Mouse (Mus musculus): Measurements from ENCODE around the gene Fhit. TPM values are rescaled to one million over a fixed set of nuclear protein-coding genes. Genes with fewer than 3 reads are reported as not detected.

Fhit gene
- polyA plus RNA-seq, 1 experiment: 0.25 TPM

DNA sequence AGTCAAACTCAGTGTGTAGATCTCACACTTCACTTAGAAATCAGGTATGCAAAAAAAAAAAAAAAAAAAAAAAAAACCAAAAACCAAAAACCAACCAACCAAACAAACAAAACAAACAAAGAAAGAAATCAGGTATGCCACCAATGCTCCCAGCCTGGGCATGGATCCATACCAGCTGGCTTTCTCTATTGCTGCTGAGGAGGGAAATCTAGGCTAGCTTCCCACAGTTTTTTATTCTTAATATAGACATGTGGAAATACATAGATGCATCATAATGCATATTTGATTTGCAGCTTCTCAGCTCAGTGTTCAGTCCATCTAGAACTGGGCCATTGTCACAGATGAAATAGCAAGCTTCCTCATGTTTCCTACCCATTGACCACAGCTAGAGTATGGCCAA lies 439.3 kb downstream of the Fhit start:
- no peaks in the 10 kb centered on the region for H3K27me3 ChIP-seq (replicated peaks)

DNA sequence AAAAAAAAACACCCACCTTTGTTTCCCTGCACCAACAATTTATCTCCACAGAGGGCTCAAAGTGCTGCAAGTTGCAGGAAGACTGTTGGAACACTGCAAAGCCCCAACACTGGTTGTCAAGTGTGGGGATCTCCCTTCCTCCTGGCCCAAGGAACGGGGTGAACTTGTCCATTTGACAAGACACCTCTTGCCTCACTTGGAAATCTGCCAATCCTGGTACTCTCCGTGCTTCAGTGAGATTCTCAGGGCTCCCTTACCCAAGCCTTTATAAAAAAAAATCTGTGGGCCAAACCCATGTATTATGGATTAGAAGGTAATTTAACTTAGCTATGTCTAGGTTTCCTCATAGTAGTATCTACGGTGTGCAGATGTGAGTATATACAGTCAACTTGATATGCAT lies 448.9 kb downstream of the Fhit start:
- H3K4me3 ChIP-seq (replicated peaks): no peak overlapping the region
- no peak for TF ChIP-seq FLI1 (IDR thresholded peaks at IDR 0.05; ENCODE audit: low read length)
- no peak for TF ChIP-seq GATA1 (IDR thresholded peaks at IDR 0.05; ENCODE audit: borderline replicate concordance, low read length)
- H3K4me1 ChIP-seq: no peaks in the 10 kb centered on the region
- no peaks in the 10 kb centered on the region for H3K36me3 ChIP-seq (replicated peaks; ENCODE audit: low read length)
- no peaks in the 10 kb centered on the region for H3K27me3 ChIP-seq (replicated peaks)
- H3K9me3 ChIP-seq: no peaks in the 10 kb centered on the region

More for the DNA sequence above, 439.3 kb downstream of the Fhit start:
- H3K4me3 ChIP-seq (replicated peaks): no peak overlapping the region
- TF ChIP-seq GATA1 (IDR thresholded peaks at IDR 0.05; ENCODE audit: borderline replicate concordance, low read length): no peak
- no peaks in the 10 kb centered on the region for H3K9me3 ChIP-seq
- H3K4me1 ChIP-seq: no peaks in the 10 kb centered on the region
- H3K36me3 ChIP-seq (replicated peaks; ENCODE audit: low read length): no peaks in the 10 kb centered on the region

DNA sequence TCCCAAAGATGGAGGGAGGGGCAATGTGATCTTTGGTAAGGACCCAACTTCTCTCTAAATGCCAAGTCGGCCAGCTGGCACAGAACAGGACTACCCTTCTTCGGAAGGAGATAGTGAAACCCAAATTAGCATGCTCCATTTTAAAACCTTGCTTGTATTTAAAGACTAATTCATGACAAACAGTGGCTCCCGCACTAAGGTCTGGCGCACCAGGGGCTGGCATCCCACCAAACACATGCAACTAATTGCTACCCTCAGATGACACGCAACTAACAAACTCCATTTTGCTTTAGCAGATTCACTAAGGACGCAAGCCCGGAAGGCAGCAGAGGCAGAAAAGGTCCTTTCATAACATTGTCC lies 449.3 kb downstream of the Fhit start:
- Histone ChIP-seq H3K36me3 (replicated peaks; ENCODE audit: low read length) (no peaks in the 10 kb centered on the region), H3K27me3 (replicated peaks) (no peaks in the 10 kb centered on the region), H3K9me3 (no peaks in the 10 kb centered on the region), H3K4me1 (no peaks in the 10 kb centered on the region), H3K4me3 (replicated peaks) (no peak overlapping the region)
- TF ChIP-seq FLI1 (IDR thresholded peaks at IDR 0.05; ENCODE audit: low read length) (no peak), GATA1 (IDR thresholded peaks at IDR 0.05; ENCODE audit: borderline replicate concordance, low read length) (no peak)

DNA sequence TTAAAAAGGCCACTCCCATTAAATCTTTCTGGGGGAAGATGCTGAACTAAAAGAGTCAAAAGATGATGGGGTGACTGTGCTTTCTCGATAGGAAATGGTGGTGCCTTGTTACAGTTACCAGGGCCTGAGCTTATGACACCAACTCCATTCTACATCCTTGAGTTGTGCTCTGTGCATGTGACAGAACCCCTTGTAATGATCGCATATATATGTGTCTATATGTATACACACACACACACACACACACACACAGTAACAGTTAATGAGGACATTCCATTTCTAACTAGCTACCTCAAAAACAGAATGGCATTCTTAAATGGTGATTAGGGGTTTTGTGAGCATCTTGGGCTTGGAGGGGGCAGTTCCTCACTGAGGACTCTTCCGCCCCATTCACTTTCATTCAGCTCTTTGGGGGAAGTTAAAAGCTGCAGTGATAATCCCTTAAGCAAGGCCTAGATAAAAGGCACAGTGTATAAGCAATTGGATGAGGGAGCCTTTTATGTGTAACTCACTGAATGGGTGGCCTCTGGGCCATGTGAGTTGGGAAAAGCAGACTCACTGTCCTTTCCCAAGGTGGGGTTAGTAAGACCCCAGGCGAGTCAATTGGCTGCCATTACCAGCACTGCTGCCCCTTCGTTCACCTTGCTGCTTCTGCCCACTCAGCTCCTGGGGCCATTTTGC lies 449.9 kb downstream of the Fhit start:
- Histone ChIP-seq H3K36me3 (replicated peaks; ENCODE audit: low read length) (no peaks in the 10 kb centered on the region), H3K4me1 (no peaks in the 10 kb centered on the region), H3K9me3 (no peaks in the 10 kb centered on the region), H3K27me3 (replicated peaks) (no peaks in the 10 kb centered on the region), H3K4me3 (replicated peaks) (no peak overlapping the region)
- TF ChIP-seq FLI1 (IDR thresholded peaks at IDR 0.05; ENCODE audit: low read length): no peak
- TF ChIP-seq GATA1 (IDR thresholded peaks at IDR 0.05; ENCODE audit: borderline replicate concordance, low read length): no peak

DNA sequence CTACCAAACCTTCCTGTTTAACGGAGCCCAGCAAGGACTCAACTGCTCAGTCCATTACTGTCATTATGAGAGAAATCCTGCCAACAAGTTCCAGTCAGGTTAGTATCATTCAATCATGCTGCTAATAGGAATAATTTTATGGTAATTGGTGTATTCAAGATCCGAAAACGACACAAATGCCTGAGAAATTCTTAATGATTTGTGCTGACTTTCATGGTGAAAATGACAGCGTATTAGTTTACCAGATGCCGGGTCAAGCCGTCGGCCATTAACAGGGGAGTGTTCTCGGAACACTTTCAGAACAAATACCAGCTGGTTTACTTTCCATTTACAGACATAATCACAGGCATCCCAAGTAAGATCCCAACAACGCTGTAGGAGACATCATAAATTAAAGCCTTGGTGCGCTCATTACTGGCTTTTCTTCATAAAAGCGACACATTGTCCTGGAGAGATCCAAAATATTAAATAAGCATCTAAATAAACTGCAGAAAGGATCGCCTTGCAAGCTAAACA lies 451.0 kb downstream of the Fhit start:
- no peaks in the 10 kb centered on the region for H3K4me1 ChIP-seq
- no peaks in the 10 kb centered on the region for H3K27me3 ChIP-seq (replicated peaks)
- no peak overlapping the region for H3K4me3 ChIP-seq (replicated peaks)
- no peaks in the 10 kb centered on the region for H3K9me3 ChIP-seq
- TF ChIP-seq GATA1 (IDR thresholded peaks at IDR 0.05; ENCODE audit: borderline replicate concordance, low read length) (no peak), FLI1 (IDR thresholded peaks at IDR 0.05; ENCODE audit: low read length) (no peak)
- H3K36me3 ChIP-seq (replicated peaks; ENCODE audit: low read length): no peaks in the 10 kb centered on the region

DNA sequence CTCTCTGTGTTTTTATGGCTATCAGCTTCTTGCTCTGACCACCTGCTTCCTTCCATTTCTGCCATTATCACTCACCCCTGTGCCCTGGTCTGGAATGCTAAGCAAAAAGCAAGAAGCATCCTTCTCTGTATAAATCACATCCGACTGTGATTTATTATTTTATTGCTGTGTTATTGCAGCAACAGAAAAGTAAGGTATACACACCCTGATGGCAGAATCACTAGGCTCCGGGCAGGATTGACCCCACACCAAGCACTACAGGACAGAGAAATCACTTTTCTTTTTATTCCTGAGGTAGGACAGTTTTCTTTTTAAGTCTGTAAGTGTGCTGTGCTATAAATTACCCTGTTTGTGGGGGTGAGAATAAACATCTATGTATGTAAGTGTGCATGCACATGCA lies 460.1 kb downstream of the Fhit start:
- Histone ChIP-seq H3K27me3 (replicated peaks) (no peaks in the 10 kb centered on the region), H3K36me3 (replicated peaks; ENCODE audit: low read length) (no peaks in the 10 kb centered on the region), H3K4me1 (no peaks in the 10 kb centered on the region), H3K9me3 (peaks cover 11% of the 10 kb centered on the region; the same call in 1 of the 2 replicates), H3K4me3 (replicated peaks) (no peak overlapping the region)
- TF ChIP-seq FLI1 (IDR thresholded peaks at IDR 0.05; ENCODE audit: low read length) (no peak), GATA1 (IDR thresholded peaks at IDR 0.05; ENCODE audit: borderline replicate concordance, low read length) (no peak)

DNA sequence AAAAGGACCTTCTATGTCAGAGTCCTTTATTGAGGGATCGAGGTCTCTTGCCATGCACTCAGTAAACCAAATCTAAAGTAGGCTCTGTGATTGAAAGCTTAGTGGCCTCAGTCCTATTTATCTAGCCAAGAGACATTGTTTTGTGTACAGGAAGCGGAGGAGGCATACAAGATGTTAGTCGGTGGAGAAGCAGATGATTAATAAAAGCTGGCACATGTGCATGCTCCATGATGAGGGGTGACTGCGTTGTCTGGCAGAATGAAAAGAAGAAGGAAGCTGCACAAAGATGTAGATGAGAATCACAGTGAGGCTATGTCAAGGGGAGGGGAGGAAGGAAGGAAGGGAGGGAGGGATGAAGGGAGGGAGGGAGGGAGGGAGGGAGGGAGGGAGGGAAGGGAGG lies 481.8 kb downstream of the Fhit start:
- no peak overlapping the region for H3K4me3 ChIP-seq (replicated peaks)
- H3K27me3 ChIP-seq (replicated peaks): no peaks in the 10 kb centered on the region
- H3K4me1 ChIP-seq: no peaks in the 10 kb centered on the region
- H3K36me3 ChIP-seq (replicated peaks; ENCODE audit: low read length): no peaks in the 10 kb centered on the region
- TF ChIP-seq GATA1 (IDR thresholded peaks at IDR 0.05; ENCODE audit: borderline replicate concordance, low read length) (no peak), FLI1 (IDR thresholded peaks at IDR 0.05; ENCODE audit: low read length) (no peak)
- H3K9me3 ChIP-seq: no peaks in the 10 kb centered on the region; the same call in 1 of the 2 replicates

DNA sequence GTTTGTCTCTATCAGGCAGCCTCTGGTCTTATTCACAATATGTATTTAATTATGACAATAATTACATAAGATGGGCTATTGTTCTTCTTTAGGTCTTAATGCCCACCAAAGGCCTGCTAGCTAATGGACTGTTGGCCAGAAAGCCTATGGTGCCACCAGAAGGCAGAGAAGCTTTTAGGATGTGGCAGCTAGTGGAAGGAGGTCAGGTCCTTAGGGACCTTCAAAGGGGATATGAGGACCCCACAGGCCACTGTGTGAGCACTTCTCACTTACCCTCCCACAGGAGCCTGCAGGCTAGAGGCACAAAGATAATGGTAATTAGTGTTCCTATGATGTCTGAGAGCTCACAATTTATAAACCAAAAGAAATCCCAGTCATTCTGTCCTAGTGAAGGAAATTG lies 482.2 kb downstream of the Fhit start:
- H3K9me3 ChIP-seq: no peaks in the 10 kb centered on the region; the same call in 1 of the 2 replicates
- H3K4me3 ChIP-seq (replicated peaks): no peak overlapping the region
- H3K36me3 ChIP-seq (replicated peaks; ENCODE audit: low read length): no peaks in the 10 kb centered on the region
- H3K4me1 ChIP-seq: no peaks in the 10 kb centered on the region
- H3K27me3 ChIP-seq (replicated peaks): no peaks in the 10 kb centered on the region
- TF ChIP-seq FLI1 (IDR thresholded peaks at IDR 0.05; ENCODE audit: low read length) (no peak), GATA1 (IDR thresholded peaks at IDR 0.05; ENCODE audit: borderline replicate concordance, low read length) (no peak)

DNA sequence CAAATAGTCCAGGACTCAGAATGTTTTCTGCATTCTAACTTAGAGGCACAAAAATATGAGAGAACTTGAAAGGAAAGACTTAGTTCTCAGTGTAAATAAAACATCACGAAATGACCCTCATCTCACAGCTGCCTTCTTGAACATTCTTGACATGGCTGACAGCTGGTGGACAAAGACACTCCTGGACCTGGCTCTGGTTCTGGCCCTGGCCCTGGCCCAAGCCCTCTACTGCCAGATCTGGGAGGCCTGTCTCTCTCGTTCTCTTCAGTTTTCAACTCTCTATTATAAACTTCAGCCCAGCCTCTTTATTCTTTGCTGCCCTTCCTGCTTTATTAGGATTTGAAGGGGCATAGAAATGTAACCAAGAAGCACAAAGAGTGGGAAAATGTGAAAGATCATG lies 484.2 kb downstream of the Fhit start:
- no peak overlapping the region for H3K4me3 ChIP-seq (replicated peaks)
- H3K27me3 ChIP-seq (replicated peaks): no peaks in the 10 kb centered on the region
- no peaks in the 10 kb centered on the region for H3K4me1 ChIP-seq
- no peaks in the 10 kb centered on the region for H3K36me3 ChIP-seq (replicated peaks; ENCODE audit: low read length)
- no peaks in the 10 kb centered on the region for H3K9me3 ChIP-seq
- TF ChIP-seq GATA1 (IDR thresholded peaks at IDR 0.05; ENCODE audit: borderline replicate concordance, low read length) (no peak), FLI1 (IDR thresholded peaks at IDR 0.05; ENCODE audit: low read length) (no peak)

DNA sequence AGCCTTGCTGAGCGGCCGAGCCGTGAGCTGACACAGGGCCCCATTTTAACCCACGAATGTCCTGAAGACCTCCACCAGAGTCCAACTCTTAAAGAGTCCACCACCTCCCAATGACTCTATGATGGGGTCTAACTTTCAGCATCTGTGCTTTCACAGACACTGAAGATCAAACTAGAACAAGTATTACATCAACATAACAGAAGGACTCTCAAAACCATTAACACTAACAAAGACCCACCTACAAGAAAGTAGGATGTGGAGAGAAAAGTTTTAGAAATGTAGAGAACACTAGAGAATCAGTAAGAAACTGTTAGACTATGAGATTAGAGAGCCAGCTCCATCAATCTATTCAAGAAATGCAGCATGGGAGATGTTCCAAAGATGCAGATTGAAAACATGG lies 501.6 kb downstream of the Fhit start:
- Histone ChIP-seq H3K27me3 (replicated peaks) (no peaks in the 10 kb centered on the region), H3K36me3 (replicated peaks; ENCODE audit: low read length) (no peaks in the 10 kb centered on the region), H3K4me1 (no peaks in the 10 kb centered on the region), H3K4me3 (replicated peaks) (no peak overlapping the region), H3K9me3 (peaks cover 5% of the 10 kb centered on the region; the same call in 1 of the 2 replicates)
- no peak for TF ChIP-seq FLI1 (IDR thresholded peaks at IDR 0.05; ENCODE audit: low read length)
- TF ChIP-seq GATA1 (IDR thresholded peaks at IDR 0.05; ENCODE audit: borderline replicate concordance, low read length): no peak

Measured in megakaryocyte, embryonic 14.5 days (primary cell).